Mouse (Mus musculus) lung, adult 2 months (tissue): Measurements from ENCODE around the gene Mctp1. TPM values are rescaled to one million over a fixed set of nuclear protein-coding genes. Genes with fewer than 3 reads are reported as not detected.
"Not testable (repeated sequence)": the region's sequence is repeated elsewhere in the genome, so short reads cannot be mapped to it uniquely, and the experiment has no call there.

Source experiments
- DNase-seq: peaks from one replicate; pipeline ENCODE4 v3.0.0; 2022
- H3K4me1 ChIP-seq: fragments of 200-500 bp; 2 replicates; pipeline ENCODE4 v1.6.1; 2011; ENCODE audit warnings: low read length; ENCODE audit not compliant: control insufficient read depth, insufficient read depth
- H3K4me3 ChIP-seq: fragments of 200-500 bp; replicated peaks from 2 replicates; pipeline ENCODE3; 2011; ENCODE audit warnings: low read depth, mild to moderate bottlenecking, control low read depth, low read length; ENCODE audit errors: extremely low read depth
- CTCF ChIP-seq: fragments of 200-500 bp; IDR thresholded peaks from 2 replicates; pipeline ENCODE4 v1.5.1; 2011; ENCODE audit warnings: mild to moderate bottlenecking, low read length, control low read depth; ENCODE audit not compliant: insufficient read depth
- POLR2A ChIP-seq: fragments of 200-500 bp; IDR thresholded peaks from 2 replicates; pipeline ENCODE4 v1.6.1; 2011; ENCODE audit warnings: low read depth, mild to moderate bottlenecking, control low read depth, low read length, borderline replicate concordance; ENCODE audit errors: extremely low read depth
- WGBS: fragments of 180-500 bp; shearing (Covaris S2); methylation state at CpG from one replicate; pipeline ENCODE4 v1.1.7; 2018; 5-methylcytosine and 5-hydroxymethylcytosine counted together
- polyA plus RNA-seq: library from polyadenylated mRNA; depleted of rRNA; stranded (reverse); fragments of >200 nt; gene quantifications from 2 replicates; pipeline ENCODE4 v1.2.3, GENCODE M21; 2012

Mctp1 gene
- polyA plus RNA-seq, 1 experiment: 3.0 TPM

DNA sequence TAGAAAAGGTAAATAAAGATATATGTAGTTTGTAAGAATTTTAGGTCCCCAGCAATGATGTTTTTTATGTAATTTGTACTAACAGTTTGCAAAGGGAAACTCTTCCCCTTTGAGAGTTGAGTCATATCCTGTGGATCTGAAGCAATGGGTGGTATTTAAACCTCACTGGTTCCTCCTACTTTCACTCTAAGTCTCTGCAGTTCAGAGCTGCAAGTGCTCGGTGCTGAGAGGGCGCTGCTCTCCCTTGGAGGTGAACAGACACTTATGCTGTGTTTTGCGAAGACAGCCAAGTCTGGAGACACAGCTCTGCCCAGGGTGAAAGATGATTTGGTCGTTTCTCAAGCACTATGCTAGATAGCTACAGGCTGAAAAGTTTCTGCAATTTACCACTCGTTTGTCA is 195.1 kb downstream of the Mctp1 start:
- TF ChIP-seq CTCF (peak; percentile 17; the same call in 1 of the 2 replicates), POLR2A (peak; percentile 83; the same call in 1 of the 2 replicates)
- peak overlapping the region; percentile 44 for H3K4me3 ChIP-seq
- no peak for DNase-seq
- 12% methylated on average over 5 of the region's 5 CpGs for WGBS
- no peaks in the 10 kb centered on the region for H3K4me1 ChIP-seq

DNA sequence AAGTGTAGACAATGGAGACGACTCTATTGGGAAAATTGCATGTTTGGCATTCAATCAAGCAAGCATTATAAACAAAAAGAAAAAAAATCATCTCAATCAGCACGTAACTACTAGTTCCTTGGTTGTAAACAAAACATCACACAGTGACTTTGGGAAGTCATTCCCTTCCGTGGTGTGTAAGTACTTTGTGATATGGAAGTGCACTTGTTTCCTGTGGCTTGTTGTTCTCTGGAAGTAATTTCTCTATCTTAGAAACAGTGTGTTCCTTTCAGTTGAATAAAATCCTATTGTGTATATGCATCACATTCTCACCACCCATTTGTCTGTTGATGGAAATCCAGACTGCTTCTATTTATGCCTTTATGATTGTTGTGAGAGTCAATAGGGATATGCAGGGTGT is 201.1 kb downstream of the Mctp1 start:
- WGBS: 29% methylated on average over 3 of the region's 3 CpGs

DNA sequence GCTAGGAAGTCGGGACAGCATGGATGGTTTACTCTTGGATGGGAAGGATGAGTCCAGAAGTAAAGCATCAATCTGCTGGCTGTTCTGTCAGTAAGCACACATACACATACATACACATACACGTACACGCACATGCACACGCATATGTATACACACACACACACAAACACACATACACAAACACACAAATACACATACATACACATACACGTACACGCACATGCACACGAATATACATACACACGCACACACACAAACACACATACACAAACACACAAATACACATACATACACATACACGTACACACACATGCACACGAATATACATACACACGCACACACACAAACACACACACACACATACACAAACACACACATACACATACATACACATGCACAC is 206.4 kb downstream of the Mctp1 start:
- DNase-seq, H3K4me1 ChIP-seq, H3K4me3 ChIP-seq: not testable (repeated sequence)
- WGBS: 85% methylated on average over 11 of the region's 11 CpGs

More for the DNA sequence above, 201.1 kb downstream of the Mctp1 start:
- no peak overlapping the region for H3K4me3 ChIP-seq
- no peaks in the 10 kb centered on the region for H3K4me1 ChIP-seq
- TF ChIP-seq CTCF (no peak), POLR2A (no peak)
- no peak for DNase-seq

DNA sequence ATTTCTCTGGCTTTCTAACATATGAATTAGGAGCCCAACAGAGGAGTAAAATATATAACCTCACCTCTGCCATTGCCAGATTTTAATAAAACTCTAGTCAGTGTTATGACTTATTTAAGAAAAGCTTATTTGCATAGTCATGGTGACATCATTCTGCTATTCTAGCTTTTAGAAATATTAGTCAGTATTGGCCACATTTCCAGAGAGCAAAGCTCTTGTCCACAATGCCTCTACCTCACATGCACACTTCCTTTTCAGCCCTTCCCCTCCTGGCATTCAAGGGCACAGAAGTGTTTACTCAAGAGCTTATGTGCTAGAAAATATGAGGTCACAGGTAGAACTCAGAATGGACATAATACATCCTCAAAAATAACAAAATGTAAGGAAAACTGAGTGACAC is 206.9 kb downstream of the Mctp1 start:
- Histone ChIP-seq H3K4me1 (no peaks in the 10 kb centered on the region; the same call in 1 of the 2 replicates), H3K4me3 (no peak overlapping the region)
- no peak for DNase-seq
- TF ChIP-seq POLR2A (no peak), CTCF (no peak)

DNA sequence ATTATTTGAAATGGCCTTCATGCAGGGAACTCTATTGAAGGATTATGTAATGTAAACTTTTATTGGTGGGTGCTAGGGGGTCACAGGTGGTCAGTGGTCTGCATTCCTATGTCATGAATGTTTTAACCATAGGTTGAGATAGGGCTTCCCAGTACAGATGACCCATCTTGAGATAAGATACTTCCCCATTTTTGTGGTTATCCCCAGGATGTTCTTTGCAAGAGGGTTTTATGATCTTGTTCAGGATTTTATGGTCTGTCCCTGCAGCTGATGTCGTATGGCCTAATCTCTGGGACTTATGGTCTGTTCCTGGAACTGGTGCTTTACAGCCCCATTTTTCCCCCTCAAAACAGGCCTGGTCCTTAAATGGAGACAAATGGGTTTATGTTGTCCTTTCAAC is 207.4 kb downstream of the Mctp1 start:
- no peak for DNase-seq
- no peak for TF ChIP-seq CTCF
- no peak for TF ChIP-seq POLR2A
- WGBS: 64% methylated on average over 1 of the region's 1 CpGs
- H3K4me1 ChIP-seq: no peaks in the 10 kb centered on the region; the same call in 1 of the 2 replicates
- H3K4me3 ChIP-seq: no peak overlapping the region

DNA sequence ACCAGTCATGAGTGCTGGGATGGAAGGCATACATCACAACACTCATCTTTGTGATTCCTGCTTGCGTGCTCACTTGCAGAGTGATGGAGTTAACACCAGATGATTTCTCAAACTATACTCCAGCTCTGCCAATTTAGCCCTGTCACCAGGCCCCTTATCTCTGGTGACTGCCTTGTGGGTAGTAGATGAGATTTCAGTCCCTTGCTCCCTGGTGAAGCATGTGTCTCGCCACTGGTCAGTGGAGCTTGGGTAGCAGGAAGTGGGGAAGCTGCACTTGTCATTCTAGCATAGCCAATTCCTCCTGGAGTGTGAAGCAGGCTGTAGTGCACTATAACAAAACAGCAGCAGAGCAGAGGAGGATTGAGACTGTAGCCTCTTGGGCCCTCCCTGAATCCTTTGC is 208.6 kb downstream of the Mctp1 start:
- TF ChIP-seq POLR2A: no peak
- TF ChIP-seq CTCF: no peak
- H3K4me1 ChIP-seq: no peaks in the 10 kb centered on the region; the same call in 1 of the 2 replicates
- 74% methylated on average over 2 of the region's 2 CpGs for WGBS
- H3K4me3 ChIP-seq: no peak overlapping the region
- DNase-seq: no peak

DNA sequence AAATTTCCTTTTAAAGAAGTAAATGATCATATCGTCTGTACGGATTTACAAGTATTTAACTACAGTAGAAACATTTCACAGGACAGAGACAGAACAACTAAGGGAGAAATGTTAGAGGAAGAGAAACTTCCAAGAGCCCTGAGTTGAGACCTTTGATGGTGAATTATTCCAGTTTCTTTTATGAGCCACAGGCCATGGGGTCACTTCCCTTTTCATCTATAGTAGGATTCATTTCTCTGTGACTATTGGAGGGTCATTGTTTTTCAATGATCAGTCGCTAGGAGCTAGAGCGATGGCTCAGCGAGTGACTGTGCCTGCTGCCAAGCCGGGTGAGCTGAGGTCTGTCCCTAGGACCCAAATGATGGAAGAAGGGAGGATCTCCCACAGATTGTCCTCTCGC is 212.7 kb downstream of the Mctp1 start:
- no peaks in the 10 kb centered on the region; the same call in 1 of the 2 replicates for H3K4me1 ChIP-seq
- TF ChIP-seq CTCF: no peak
- H3K4me3 ChIP-seq: no peak overlapping the region
- no peak for DNase-seq
- WGBS: 77% methylated on average over 7 of the region's 7 CpGs

DNA sequence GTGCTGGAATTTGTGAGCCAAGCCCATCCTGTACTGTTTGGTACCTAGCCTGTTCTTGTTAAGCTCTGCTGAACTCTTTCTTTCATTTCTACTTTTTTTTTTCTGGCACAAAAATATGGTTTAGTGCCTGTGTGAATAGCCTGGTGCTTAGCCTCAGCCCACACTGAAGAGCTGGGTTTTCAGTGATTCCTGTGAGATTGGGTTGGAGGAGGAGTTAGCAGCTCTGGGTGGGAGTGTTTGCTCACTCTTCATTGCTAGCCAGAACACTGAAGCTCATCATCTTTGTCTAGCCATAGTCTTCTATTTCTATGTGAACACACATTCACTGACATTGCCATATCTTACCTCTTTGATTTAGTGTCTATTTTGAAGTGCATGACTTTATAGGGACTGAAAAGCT is 225.1 kb downstream of the Mctp1 start:
- DNase-seq: no peak
- TF ChIP-seq POLR2A: no peak
- TF ChIP-seq CTCF: no peak
- no peaks in the 10 kb centered on the region; the same call in 1 of the 2 replicates for H3K4me1 ChIP-seq
- H3K4me3 ChIP-seq: no peak overlapping the region

DNA sequence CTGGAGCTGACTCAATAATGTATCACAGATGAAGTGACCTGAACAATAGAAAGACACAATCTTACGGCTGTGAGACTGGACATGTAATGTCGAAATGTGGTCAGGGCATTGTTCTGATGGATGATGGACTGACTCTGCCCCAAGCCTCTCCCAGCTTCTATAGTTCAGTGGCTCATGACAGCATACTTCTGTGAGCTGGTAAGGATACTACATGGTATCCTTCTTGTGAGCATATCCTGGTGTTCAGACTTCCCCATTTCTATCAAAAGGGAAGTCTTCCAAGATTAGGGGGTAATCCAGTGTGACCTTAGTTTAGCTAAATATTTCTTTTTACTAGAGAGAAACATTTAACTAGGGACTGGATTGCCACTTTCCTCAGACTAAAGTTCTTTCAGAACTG is 227.2 kb downstream of the Mctp1 start:
- DNase-seq: no peak
- TF ChIP-seq POLR2A (no peak), CTCF (no peak)
- WGBS: 59% methylated on average over 2 of the region's 2 CpGs

DNA sequence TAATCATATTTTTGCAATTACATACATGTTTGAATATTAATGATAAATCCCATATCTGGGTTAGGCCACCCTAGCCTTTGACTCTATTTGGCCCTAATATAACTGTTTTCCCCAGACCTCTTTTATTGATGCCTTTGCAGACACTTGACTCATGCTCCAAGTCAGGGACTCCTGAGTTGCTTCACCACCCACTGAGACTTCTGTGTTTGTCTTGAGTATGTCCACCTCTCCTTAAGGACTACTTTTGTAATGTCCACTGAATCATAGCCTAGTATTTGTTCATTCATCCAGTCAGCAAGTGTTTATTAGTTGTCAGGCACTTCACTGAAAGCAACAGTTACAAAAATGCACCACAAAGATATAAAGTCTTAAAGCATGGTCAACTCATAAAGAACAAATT is 235.8 kb downstream of the Mctp1 start:
- DNase-seq: no peak
- Histone ChIP-seq H3K4me1 (no peaks in the 10 kb centered on the region; the same call in 1 of the 2 replicates), H3K4me3 (no peak overlapping the region)
- TF ChIP-seq CTCF (no peak), POLR2A (no peak)

More for the DNA sequence above, 227.2 kb downstream of the Mctp1 start:
- H3K4me1 ChIP-seq: no peaks in the 10 kb centered on the region; the same call in 1 of the 2 replicates
- no peak overlapping the region for H3K4me3 ChIP-seq

DNA sequence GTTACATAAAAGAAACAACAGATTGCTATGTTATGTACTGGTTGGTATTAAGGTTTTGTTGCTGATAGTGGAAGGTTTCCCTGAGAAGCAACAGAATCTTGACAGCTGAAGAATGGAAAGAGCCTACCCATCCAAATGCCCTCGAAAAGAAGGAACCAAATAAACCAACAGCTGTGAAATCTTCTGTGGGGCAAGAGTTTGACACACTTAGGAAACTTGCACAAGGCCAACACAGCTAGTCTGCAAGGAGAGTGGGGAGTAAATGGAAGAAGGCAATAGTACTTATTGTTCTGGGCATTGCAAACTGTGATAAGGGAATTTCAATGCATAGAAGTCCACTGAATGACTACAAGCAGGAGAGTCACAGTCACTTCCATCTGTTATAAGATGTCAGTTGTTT is 236.2 kb downstream of the Mctp1 start:
- 27% methylated on average over 1 of the region's 1 CpGs for WGBS
- no peak overlapping the region for H3K4me3 ChIP-seq
- DNase-seq: no peak
- H3K4me1 ChIP-seq: no peaks in the 10 kb centered on the region; the same call in 1 of the 2 replicates
- TF ChIP-seq POLR2A: no peak
- TF ChIP-seq CTCF: no peak
